Mouse (Mus musculus): ENCODE data around the gene Prr12. TPM values are rescaled to one million over a fixed set of nuclear protein-coding genes. Genes with fewer than 3 reads are reported as not detected.
"Not testable (repeated sequence)": the region's sequence is repeated elsewhere in the genome, so short reads cannot be mapped to it uniquely, and the experiment has no call there.

Gene Prr12
- 8.1 and 13.2 TPM in 2 replicates for polyA plus RNA-seq (2012; rRNA removed)

DNA sequence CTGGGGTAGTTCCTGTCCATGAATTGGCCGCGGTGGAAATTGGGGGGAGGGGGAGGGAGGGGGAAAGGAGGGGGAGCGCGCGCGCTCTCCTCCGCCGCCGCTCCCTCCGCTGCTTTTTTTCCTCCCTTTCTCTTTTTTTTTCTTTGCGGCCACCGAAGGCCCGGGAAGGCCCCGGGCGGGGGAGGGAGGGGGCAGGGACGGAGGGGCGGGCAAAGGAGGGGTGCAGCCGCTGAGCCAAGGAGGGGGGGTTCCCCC, at the start of gene Prr12:
TSS of gene Prr12 (minus strand) at position 20 of the 255 bp plus-strand sequence.
- peaks cover 23% of the 10 kb centered on the region for H3K36me3 ChIP-seq (ENCODE audit: control insufficient read depth, insufficient read depth, low read length)
- peak within 1 kb of the TSS; percentile 80 for H3K27ac ChIP-seq (ENCODE audit: insufficient read depth, low read depth, low read length)
- TF ChIP-seq CTCF (IDR thresholded peaks at IDR 0.05; ENCODE audit: extremely low read depth, insufficient read length, insufficient replicate concordance, low read depth, low read length), result no peak
- TF ChIP-seq POLR2A (IDR thresholded peaks at IDR 0.05; ENCODE audit: low read depth, low read length), result no peak
- WGBS, result 0% methylated on average over 9 of the region's 18 CpGs
- H3K4me3 ChIP-seq (ENCODE audit: low read depth, low read length), result peak within 1 kb of the TSS; percentile 98
- H3K4me1 ChIP-seq (ENCODE audit: control insufficient read depth, insufficient read depth, insufficient read length, low read length), result peaks cover 8% of the 10 kb centered on the region
- H3K27me3 ChIP-seq (ENCODE audit: control insufficient read depth, insufficient read depth, low read length), result no peaks in the 10 kb centered on the region

DNA sequence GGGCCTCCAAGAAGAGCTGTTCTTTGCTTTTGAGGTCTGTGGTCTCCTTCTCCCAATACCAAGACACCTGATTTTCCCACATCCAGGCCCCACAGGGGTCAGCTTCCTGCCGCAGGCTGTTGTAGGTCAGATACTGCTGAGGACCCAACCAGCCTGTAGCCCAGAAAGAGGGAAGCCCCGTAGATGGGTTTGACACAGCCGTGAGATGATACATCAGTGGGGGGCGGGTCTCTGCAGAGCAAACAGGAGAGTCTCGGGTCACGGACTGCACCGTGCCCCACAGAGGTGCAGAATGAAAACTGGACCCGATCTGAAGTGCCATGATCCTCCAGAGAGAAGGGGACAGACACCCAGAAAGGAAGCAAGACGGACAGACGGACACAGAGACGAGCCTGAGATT, 49.8 kb upstream of the Prr12 start:
- TF ChIP-seq POLR2A (IDR thresholded peaks at IDR 0.05; ENCODE audit: low read depth, low read length), result no peak
- TF ChIP-seq CTCF (IDR thresholded peaks at IDR 0.05; ENCODE audit: extremely low read depth, insufficient read length, insufficient replicate concordance, low read depth, low read length), result no peak
- peaks cover 31% of the 10 kb centered on the region for H3K4me1 ChIP-seq (ENCODE audit: control insufficient read depth, insufficient read depth, insufficient read length, low read length)
- peaks cover 3% of the 10 kb centered on the region; the same call in 1 of the 2 replicates for H3K36me3 ChIP-seq (ENCODE audit: control insufficient read depth, insufficient read depth, low read length)
- peak overlapping the region; percentile 64 for H3K4me3 ChIP-seq (ENCODE audit: low read depth, low read length)
- no peaks in the 10 kb centered on the region for H3K27me3 ChIP-seq (ENCODE audit: control insufficient read depth, insufficient read depth, low read length)
- peak overlapping the region; percentile 82 for H3K27ac ChIP-seq (ENCODE audit: insufficient read depth, low read depth, low read length)
- WGBS, result 49% methylated on average over 11 of the region's 11 CpGs

DNA sequence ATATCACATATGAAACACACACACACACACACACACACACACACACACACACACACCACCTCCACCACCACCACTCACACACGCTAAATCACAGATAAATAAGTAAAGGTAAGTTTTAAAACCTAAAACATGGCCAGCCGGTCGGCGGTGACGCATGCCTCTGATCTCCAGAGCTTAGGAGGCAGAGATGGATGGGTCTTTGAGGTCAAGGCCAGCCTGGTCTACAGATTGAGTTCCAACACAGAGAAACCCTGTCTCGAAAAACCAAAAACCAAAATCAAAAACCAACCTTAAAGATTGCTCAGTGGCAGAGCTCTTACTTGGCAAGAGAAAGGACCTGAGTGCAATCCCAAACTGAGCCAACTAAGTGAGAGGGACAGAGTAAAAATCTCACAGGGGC, 47.4 kb upstream of the Prr12 start:
- Histone ChIP-seq H3K4me1 (ENCODE audit: control insufficient read depth, insufficient read depth, insufficient read length, low read length) (peaks cover 20% of the 10 kb centered on the region), H3K4me3 (ENCODE audit: low read depth, low read length) (no peak overlapping the region), H3K36me3 (ENCODE audit: control insufficient read depth, insufficient read depth, low read length) (peaks cover 11% of the 10 kb centered on the region; the same call in 1 of the 2 replicates), H3K27ac (ENCODE audit: insufficient read depth, low read depth, low read length) (no peak overlapping the region), H3K27me3 (ENCODE audit: control insufficient read depth, insufficient read depth, low read length) (no peaks in the 10 kb centered on the region)
- 95% methylated on average over 6 of the region's 6 CpGs for WGBS
- no peak for TF ChIP-seq POLR2A (IDR thresholded peaks at IDR 0.05; ENCODE audit: low read depth, low read length)
- no peak for TF ChIP-seq CTCF (IDR thresholded peaks at IDR 0.05; ENCODE audit: extremely low read depth, insufficient read length, insufficient replicate concordance, low read depth, low read length)

DNA sequence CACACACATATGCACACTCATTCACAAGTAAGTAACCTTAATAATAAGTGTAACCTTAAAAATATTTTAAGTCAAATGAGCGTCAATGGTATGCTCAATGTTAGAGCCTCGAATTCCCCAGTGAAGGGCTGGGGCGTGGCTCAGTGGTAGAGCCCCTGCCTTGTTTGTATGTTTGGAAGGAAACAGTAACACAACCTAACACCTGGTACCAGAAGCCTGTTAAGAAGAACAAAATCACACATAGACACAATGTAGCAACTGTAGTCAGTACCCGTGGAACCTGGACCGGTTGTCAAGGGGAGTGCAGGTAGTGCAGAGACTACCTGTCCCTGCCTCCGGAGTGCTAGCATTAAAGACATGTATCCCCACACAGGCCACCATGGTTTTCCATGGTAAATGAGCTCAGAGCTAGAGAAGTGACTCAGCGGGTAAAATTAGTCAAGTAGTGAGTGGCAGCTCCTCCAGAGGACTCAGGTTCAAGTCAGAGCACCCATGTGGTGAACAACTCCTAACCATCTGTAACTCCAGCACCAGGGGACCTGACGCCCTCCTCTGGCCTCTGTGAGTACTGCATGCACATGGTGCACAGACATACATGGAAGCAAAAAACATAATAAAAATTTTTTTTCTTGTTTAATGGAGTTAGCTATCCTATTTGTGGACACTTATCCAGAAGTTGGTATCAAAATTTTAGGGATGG, 46.0 kb upstream of the Prr12 start:
- Histone ChIP-seq H3K4me1 (ENCODE audit: control insufficient read depth, insufficient read depth, insufficient read length, low read length) (peaks cover 10% of the 10 kb centered on the region), H3K27me3 (ENCODE audit: control insufficient read depth, insufficient read depth, low read length) (no peaks in the 10 kb centered on the region), H3K4me3 (ENCODE audit: low read depth, low read length) (no peak overlapping the region), H3K36me3 (ENCODE audit: control insufficient read depth, insufficient read depth, low read length) (peaks cover 12% of the 10 kb centered on the region; the same call in 1 of the 2 replicates), H3K27ac (ENCODE audit: insufficient read depth, low read depth, low read length) (no peak overlapping the region)
- TF ChIP-seq POLR2A (IDR thresholded peaks at IDR 0.05; ENCODE audit: low read depth, low read length) (no peak), CTCF (IDR thresholded peaks at IDR 0.05; ENCODE audit: extremely low read depth, insufficient read length, insufficient replicate concordance, low read depth, low read length) (peak; percentile 14; the same call in 1 of the 2 replicates)
- 90% methylated on average over 8 of the region's 8 CpGs for WGBS

DNA sequence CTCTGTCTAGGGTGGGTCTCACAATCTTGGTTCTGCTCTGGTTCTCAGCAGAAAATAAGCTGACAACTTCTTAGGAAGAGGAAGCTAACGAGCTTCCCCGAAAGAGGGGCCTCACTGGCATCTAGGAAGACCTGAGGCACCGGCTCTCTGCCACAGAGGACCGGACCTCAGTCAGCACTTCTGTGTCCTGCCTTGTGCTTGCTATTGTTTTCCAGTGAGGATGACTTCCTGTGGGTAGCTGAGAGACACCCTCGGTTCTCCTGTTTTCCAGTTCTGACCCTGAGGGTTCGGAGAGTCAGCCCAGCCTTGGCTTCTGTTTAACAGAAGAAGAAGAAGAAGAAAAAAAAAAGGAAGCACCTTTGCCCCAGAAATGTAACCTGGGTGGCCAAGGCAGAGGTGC, 44.8 kb upstream of the Prr12 start:
- H3K4me3 ChIP-seq (ENCODE audit: low read depth, low read length), result no peak overlapping the region
- H3K4me1 ChIP-seq (ENCODE audit: control insufficient read depth, insufficient read depth, insufficient read length, low read length), result peaks cover 2% of the 10 kb centered on the region; the same call in 1 of the 2 replicates
- H3K27ac ChIP-seq (ENCODE audit: insufficient read depth, low read depth, low read length), result no peak overlapping the region
- H3K36me3 ChIP-seq (ENCODE audit: control insufficient read depth, insufficient read depth, low read length), result peaks cover 12% of the 10 kb centered on the region; the same call in 1 of the 2 replicates
- H3K27me3 ChIP-seq (ENCODE audit: control insufficient read depth, insufficient read depth, low read length), result no peaks in the 10 kb centered on the region
- no peak for TF ChIP-seq CTCF (IDR thresholded peaks at IDR 0.05; ENCODE audit: extremely low read depth, insufficient read length, insufficient replicate concordance, low read depth, low read length)
- no peak for TF ChIP-seq POLR2A (IDR thresholded peaks at IDR 0.05; ENCODE audit: low read depth, low read length)
- 65% methylated on average over 6 of the region's 6 CpGs for WGBS

DNA sequence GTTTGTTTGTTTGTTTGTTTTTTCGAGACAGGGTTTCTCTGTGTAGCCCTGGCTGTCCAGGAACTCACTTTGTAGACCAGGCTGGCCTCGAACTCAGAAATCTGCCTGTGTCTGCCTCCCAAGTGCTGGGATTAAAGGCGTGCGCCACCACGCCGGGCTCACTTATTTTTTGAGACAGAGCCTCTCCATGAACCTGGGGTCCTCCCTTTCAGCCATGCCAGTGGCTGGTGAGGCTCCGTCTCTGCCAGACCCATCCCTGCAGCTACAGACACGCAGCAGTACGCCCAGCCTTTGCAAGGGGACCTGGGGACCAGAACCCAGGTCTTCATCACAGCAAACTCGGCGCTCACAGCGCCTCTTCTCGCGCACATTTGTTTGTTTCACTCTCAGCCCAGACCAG, 43.3 kb upstream of the Prr12 start:
- H3K27ac ChIP-seq (ENCODE audit: insufficient read depth, low read depth, low read length); H3K4me3 ChIP-seq (ENCODE audit: low read depth, low read length); H3K36me3 ChIP-seq (ENCODE audit: control insufficient read depth, insufficient read depth, low read length); H3K4me1 ChIP-seq (ENCODE audit: control insufficient read depth, insufficient read depth, insufficient read length, low read length): not testable (repeated sequence)
- WGBS, result 94% methylated on average over 14 of the region's 14 CpGs
- peaks cover 12% of the 10 kb centered on the region for H3K27me3 ChIP-seq (ENCODE audit: control insufficient read depth, insufficient read depth, low read length)

DNA sequence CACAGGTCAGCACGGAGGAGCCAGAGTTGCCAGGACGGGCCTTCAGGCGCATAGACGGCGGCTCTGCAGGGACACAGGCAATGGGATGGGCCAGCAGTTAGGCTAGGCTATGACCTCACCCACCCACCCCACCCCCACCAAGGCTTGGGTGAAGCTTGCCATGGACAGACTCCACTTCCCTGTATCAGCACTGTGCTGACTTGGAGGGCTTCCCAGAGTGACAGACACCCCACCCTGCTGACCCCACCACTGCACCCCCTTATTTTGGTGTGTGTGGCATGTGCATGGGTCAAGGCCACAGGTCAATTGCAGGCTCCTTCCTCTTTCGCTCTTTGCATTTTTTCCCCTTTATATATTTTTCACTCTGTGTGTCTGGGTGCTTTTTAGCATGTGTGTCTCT, 42.7 kb upstream of the Prr12 start:
- Histone ChIP-seq H3K4me1 (ENCODE audit: control insufficient read depth, insufficient read depth, insufficient read length, low read length) (peaks cover 2% of the 10 kb centered on the region; the same call in 1 of the 2 replicates), H3K27ac (ENCODE audit: insufficient read depth, low read depth, low read length) (no peak overlapping the region), H3K4me3 (ENCODE audit: low read depth, low read length) (no peak overlapping the region), H3K36me3 (ENCODE audit: control insufficient read depth, insufficient read depth, low read length) (peaks cover 10% of the 10 kb centered on the region; the same call in 1 of the 2 replicates), H3K27me3 (ENCODE audit: control insufficient read depth, insufficient read depth, low read length) (peaks cover 12% of the 10 kb centered on the region)
- 79% methylated on average over 6 of the region's 6 CpGs for WGBS
- TF ChIP-seq CTCF (IDR thresholded peaks at IDR 0.05; ENCODE audit: extremely low read depth, insufficient read length, insufficient replicate concordance, low read depth, low read length) (no peak), POLR2A (IDR thresholded peaks at IDR 0.05; ENCODE audit: low read depth, low read length) (no peak)
